Mouse (Mus musculus) cerebellum, adult 2 months (tissue): ENCODE results near the gene Ppid.

Experiments
- CTCF ChIP-seq: fragments of 200-500 bp; IDR thresholded peaks from 2 replicates; pipeline ENCODE4 v1.5.1; 2011; ENCODE audit warnings: low read depth, mild to moderate bottlenecking, control low read depth, low read length, moderate library complexity, borderline replicate concordance; ENCODE audit not compliant: insufficient read depth
- POLR2A ChIP-seq: fragments of 200-500 bp; IDR thresholded peaks from 2 replicates; pipeline ENCODE4 v1.6.1; 2011; ENCODE audit warnings: low read length, control low read depth, borderline replicate concordance; ENCODE audit not compliant: insufficient read depth

- no peak for TF ChIP-seq CTCF
- 0 out of 2 replicates have a peak, but pooled peaks have one; percentile 19 for TF ChIP-seq POLR2A
Observed at GRCm38 (mm10) chr3:79549751-79550393, 41.3 kb upstream of the Ppid start.
